Mouse (Mus musculus) cerebellum, postnatal 4 days (tissue): ENCODE data around the gene Rab27a.

Source experiments
- DNase-seq, 2 experiments: peaks; one replicate each; pipeline ENCODE4 v3.0.0; 2022; ENCODE audit warnings: low spot score in 2 of 2, mixed read lengths in 1 of 2

Rab27a gene

DNA sequence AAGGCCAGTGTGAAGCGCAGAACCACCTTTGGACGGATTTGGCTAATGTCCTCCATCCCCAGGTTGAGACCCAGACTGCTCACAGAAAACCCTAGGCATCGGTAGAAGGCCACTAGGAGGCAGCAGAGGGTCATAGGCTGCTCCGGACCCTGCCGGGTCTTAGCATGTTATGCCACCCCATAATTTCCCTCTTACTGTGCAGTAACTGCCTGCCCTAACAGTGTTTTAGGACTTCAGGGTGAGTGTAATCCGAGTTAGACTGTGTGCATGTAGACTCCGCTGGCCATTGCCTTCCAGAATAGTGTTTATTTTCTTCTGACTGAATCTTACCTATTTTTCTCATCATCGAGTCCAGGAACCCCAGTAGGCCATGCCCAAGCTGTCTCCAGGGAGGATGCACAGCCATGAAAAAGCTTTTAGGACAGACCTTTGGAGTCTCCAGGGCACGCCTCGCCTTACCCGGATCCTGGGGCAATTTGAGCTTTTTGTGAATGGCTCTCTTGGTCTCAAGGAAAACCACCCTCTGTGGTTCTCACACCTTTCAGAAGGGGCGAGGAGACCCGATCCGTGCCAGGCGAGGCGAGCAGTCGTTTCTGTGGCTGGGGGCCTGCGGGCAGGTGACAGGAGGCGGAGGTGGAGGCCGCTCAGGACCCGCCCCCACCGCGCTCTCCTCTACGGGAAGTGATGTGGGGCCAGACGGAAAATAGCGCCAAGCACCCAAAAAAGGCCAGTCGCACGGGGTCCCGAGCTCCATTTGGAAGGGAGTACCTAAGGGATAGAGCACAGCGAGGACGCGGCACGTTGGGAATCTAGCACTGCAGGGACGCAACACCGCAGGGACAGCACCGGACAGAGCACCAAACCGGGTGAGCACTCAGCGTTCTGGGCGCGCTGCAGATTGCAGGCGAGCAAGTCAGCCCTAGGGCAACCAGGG is at the start of gene Rab27a:
Gene Rab27a (plus strand): TSS at position 709 of the 934 bp plus-strand sequence.
- peak; percentile 69 to 82 for DNase-seq

GRCm38 (mm10) chr9:72996167-72996566 is 48.5 kb upstream of the Rab27a start:
- no peak for DNase-seq

GRCm38 (mm10) chr9:72996806-72997205 is 47.8 kb upstream of the Rab27a start:
- no peak for DNase-seq

DNA sequence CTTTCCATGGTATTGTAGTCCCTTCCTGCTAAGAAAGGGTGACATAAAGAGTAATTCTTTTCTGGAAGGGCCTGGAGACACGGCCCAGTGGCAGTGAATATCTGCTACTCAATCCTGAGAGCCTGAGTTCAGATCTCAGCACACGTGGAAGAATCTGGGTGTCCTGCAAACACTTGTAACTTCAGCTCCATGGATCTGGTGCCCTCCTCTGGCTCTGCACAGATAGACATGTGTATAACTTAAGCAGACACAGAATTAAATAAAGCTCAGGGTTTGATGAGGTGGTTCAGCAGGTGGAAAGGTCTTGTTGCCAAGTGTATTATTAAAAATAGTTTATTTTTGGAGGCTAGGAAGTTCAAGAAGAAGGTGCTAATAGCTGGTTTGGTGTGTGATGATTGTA is 44.2 kb upstream of the Rab27a start:
- no peak for DNase-seq

GRCm38 (mm10) chr9:73001314-73002011 is 43.2 kb upstream of the Rab27a start:
- no peak for DNase-seq

- no peak for DNase-seq
These were observed 42.5 kb upstream of the Rab27a start for GRCm38 (mm10) chr9:73002177-73002576.

DNA sequence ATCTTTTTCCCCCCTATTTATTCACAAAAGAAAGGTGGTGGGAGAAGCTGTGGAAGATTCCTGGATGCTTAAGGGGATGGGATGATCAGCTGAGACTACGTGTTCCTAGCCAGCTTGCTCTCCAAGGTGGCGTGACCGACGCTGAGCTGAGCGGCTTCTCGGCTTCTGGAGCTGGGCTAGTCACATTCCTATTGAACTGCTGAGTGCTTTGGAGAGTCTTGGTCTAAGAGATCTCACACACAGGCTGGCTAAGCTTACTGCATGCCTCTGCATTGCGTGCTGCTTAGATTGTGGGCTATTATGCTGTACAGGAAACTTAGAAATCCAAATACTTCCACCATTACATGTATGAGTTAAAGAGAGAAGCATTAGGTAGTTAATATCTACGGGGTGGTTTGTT is 40.6 kb upstream of the Rab27a start:
- no peak for DNase-seq

DNA sequence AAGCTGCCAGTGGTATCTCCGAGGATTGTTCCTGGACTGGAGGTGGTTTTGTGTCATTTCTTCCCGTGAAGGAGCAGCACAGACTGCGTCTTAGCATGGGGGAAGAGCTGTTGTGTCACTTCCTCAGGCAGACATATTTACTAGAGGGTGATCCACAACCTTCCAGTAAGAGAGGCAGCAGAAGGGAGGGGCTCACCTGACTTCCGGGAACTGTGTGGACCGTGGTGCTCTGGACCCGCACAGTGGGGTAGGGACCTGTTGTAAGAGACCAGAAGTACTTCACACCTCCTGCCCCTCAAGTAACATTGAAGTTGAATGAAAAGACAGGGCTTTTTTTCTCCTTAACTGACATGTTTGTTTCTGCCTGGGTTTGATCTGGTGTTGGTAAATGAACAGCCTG is 39.5 kb upstream of the Rab27a start:
- no peak for DNase-seq

DNA sequence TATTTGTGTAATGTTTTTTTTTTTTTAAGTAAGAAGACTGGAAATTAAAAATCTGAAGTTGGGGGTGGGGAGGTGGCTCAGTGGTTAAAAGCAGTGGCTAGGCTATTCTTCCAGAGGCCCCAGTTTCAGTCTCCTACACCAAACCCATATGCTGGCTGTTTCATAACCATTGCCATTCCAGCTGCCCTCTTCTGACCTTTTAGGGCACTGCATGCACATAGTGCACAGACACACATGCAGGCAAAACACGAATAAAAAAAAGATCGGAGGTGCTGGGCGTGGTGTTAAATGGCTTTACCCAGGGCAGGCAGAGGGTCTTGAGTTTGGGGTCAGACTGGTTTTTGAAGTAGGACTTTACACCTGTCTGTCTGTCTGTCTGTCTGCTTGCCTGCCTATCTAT is 38.5 kb upstream of the Rab27a start:
- no peak for DNase-seq

DNA sequence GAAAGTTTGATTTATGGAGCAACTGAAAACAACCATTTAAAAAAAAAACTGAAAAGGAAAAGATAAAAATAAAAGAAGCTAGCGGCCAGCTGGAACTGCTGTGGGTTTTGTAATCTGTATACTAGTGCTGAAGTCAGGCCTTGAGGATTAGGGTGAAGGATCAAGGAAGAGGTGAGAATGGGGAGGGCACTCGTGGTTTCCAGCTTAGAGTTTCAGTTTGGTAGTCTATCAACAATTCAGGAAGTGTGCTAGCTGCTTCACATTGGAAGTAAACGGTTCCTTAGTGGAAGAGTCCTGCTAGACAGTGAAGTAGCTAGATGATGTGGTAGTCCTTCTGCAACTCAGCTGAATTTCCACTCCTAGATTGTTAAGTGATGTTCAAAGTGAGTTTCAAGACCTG is 36.3 kb upstream of the Rab27a start:
- DNase-seq, result no peak

GRCm38 (mm10) chr9:73012629-73013028 is 32.0 kb upstream of the Rab27a start:
- DNase-seq, result no peak

- no peak for DNase-seq
These were observed 29.9 kb upstream of the Rab27a start for GRCm38 (mm10) chr9:73014724-73015123.

GRCm38 (mm10) chr9:73019841-73020240 is 24.8 kb upstream of the Rab27a start:
- no peak for DNase-seq

GRCm38 (mm10) chr9:73020566-73021097 is 24.0 kb upstream of the Rab27a start:
- no peak for DNase-seq

GRCm38 (mm10) chr9:73025818-73026636 is 18.6 kb upstream of the Rab27a start:
- no peak for DNase-seq

- no peak for DNase-seq
These were observed 14.2 kb upstream of the Rab27a start for GRCm38 (mm10) chr9:73030443-73030842.

- no peak for DNase-seq
These were observed 13.2 kb upstream of the Rab27a start for GRCm38 (mm10) chr9:73031421-73031820.

GRCm38 (mm10) chr9:73033406-73033805 is 11.2 kb upstream of the Rab27a start:
- DNase-seq, result no peak

DNA sequence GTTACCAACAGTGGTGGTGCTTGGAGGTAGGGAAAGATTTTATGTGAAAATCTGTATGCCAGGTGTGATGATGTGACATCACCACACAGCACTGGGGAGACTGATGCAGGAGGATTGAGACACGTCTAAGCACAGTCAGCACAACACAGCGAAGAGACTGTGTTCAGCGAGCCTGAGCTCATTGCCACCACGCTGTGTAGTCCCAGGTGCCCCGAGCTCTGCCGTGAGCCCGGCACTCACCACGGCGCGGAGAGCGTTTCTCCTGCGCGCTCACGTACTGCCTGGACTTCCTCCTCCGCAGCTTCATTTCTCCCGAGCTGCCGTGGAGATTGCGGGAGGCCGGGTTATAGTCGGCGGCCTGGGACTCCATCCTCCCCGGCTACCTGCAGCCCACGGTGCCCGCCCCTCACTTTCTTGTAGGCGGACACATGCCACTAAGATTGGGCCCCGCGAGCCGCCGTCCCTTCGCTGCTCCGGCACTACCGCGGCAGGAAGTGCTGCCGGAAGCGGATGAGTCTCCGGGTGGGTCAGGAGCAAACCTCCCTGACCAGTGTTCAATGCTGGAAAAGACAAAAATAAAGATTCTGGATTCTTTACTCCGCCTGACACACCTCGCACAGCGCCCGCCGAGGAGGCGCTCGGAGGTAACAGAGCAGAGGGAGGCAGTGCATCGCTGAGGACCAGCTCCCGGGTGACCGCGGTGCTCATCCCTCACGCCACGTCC is 5.3 kb upstream of the Rab27a start:
- peak; percentile 93 to 94 for DNase-seq

DNA sequence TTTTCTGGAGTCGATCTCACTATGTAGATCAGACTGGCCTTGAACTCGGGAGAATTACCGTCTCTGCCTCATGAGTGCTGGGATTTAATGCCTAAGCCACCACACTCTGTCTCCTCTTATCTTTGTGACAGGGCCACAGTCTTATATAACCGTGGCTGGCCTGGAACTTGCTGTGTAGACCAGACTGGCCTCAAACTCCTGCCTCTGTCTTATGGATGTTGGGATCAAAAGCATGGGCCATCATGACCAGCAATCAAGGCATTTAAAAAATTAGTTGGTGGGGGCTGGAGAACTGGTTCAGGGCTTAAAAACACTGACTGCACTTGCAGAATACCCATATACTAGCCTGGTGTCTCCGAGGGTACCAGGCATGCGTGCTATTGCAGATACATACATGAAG is 4.6 kb upstream of the Rab27a start, which contains the start of gene Pigb:
Gene Pigb (minus strand): TSS at position 299 of the 400 bp plus-strand sequence.
- DNase-seq, result no peak

- no peak for DNase-seq
These were observed 550 bp downstream of the Rab27a start for GRCm38 (mm10) chr9:73045204-73045603.
